Mouse (Mus musculus) gastrocnemius, postnatal 25 days (tissue): ENCODE data around the gene Zfp507. TPM values are rescaled to one million over a fixed set of nuclear protein-coding genes. Genes with fewer than 3 reads are reported as not detected.

Experiments used
- DNase-seq: peaks from one replicate; pipeline ENCODE4 v3.0.0; 2022
- long read RNA-seq, 2 experiments: library from polyadenylated mRNA; stranded (forward); transcript quantifications; one replicate each; pipeline ENCODE4 v2.0.0; 2021
- total RNA-seq, 2 experiments: library from RNA; stranded (reverse); gene quantifications; 1 replicate in 1 of 2; 2 replicates in 1 of 2; pipeline ENCODE4 v1.2.3; 2021

The Zfp507 gene
- total RNA-seq = 10 to 100 TPM; 13.8 to 15.4 TPM
- long read RNA-seq, experiment 1, partial matches to known transcripts = 0 of 2 reads
- long read RNA-seq, experiment 1, other reads (novel, unspliced or antisense) = 2 of 2 reads
- long read RNA-seq, experiment 2, full-length matches to known transcripts = 1 of 5 reads
- long read RNA-seq, experiment 2, partial matches to known transcripts = 0 of 5 reads
- long read RNA-seq, experiment 2, other reads (novel, unspliced or antisense) = 4 of 5 reads

DNA sequence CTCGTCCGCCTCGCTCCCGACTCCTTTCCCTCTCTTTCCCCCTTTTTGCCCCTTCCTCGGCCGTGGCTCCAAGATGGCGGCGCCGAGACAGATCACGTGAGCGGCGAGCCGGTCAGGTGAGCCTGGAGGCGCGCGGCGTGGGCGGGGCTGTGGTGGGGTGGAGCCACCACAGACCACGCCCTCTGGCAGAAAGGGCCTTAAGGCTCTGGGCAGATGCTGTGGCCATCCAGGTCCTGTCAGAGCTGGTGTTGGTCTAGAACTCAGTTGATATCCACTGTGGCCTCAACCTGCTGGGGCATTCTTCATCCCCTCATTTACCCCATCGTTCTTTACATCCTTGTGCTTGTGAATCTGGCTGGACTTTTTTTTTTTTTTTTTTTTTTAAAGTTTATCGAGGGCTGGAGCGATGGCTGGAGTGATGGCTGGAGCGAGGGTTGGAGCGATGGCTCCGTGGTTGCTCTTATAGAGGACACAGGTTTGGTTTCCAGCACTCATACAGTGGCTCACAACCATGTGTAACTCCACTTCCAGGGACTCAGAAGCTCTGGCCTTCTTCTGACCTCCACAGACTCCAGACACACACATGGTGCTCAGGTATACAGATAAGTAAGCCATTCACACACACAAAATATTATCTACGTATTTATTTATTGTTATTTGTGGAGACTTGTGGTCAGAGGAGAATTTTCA, at the start of gene Zfp507:
Gene Zfp507, minus strand, starts transcription at position 98 of the 690 bp plus-strand sequence.
- DNase-seq = peak; percentile 83

GRCm38 (mm10) chr7:35850426-35850825, 47.6 kb upstream of the Zfp507 start:
- no peak for DNase-seq

GRCm38 (mm10) chr7:35848526-35848925, 45.7 kb upstream of the Zfp507 start:
- DNase-seq = no peak

- DNase-seq = no peak
Measured at GRCm38 (mm10) chr7:35840504-35840903, 37.7 kb upstream of the Zfp507 start.

GRCm38 (mm10) chr7:35836851-35837250, 34.0 kb upstream of the Zfp507 start:
- DNase-seq = peak; percentile 38

- DNase-seq = no peak
Measured at GRCm38 (mm10) chr7:35836415-35836814, 33.6 kb upstream of the Zfp507 start.

- no peak for DNase-seq
Measured at GRCm38 (mm10) chr7:35830119-35830518, 27.3 kb upstream of the Zfp507 start.

GRCm38 (mm10) chr7:35823906-35824305, 21.1 kb upstream of the Zfp507 start:
- no peak for DNase-seq

DNA sequence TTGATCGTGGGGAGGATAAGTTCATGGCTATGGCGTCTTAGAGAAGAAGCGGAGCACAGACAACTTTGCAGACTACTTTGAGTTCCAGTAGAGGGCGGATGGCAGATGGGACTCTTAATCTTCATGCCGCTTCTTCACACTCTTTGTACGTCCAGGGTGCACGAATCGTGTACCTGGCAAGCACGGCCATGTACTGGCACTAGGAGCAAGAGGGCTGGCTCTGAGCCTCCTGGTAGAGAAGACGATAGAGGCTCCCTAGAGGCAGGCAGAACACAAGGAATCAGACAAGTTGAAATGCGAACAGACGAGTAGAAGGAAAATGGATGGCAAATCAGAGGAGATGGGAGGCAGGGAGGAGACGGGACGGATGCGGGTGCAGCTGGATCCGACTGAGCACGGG, 19.5 kb upstream of the Zfp507 start:
- no peak for DNase-seq

DNA sequence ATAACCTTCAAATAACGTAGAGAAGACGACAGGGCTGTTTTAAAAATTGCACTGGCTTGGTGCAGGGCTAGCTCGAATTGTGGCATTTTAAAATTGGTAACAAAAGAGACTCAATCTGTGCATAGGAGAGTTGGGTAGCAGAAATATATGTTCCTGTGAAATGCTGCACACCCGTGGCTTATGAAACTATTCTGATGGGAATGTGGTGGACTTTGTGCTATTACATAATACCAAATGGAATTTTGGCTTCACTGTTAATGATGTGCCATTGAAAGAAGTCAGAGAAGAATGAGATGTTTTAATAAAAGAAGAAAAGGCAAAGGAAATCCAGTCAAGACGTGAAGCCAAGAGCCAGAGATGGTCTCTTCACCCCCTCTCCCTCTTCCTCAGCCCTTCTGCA, 18.6 kb upstream of the Zfp507 start:
- no peak for DNase-seq

DNA sequence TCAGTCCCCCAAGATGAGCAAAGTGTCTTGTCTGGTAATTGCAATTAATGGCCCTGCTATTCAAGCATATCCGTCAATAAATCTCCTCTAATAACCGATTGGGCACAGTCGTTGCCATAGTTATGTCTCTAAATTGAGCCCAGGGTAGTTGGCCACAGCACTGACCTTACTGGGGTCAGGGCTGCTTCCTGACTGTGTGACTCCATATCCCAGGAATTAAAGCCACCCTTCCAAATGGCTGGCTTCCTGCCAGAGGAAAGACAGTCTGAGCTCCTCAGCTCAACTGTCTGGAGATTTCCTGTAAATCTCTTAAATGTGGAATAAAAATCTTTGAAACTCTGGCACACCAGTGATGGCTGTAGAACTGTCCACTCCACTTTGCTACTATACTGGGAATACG, 16.7 kb upstream of the Zfp507 start:
- DNase-seq = peak; percentile 38

DNA sequence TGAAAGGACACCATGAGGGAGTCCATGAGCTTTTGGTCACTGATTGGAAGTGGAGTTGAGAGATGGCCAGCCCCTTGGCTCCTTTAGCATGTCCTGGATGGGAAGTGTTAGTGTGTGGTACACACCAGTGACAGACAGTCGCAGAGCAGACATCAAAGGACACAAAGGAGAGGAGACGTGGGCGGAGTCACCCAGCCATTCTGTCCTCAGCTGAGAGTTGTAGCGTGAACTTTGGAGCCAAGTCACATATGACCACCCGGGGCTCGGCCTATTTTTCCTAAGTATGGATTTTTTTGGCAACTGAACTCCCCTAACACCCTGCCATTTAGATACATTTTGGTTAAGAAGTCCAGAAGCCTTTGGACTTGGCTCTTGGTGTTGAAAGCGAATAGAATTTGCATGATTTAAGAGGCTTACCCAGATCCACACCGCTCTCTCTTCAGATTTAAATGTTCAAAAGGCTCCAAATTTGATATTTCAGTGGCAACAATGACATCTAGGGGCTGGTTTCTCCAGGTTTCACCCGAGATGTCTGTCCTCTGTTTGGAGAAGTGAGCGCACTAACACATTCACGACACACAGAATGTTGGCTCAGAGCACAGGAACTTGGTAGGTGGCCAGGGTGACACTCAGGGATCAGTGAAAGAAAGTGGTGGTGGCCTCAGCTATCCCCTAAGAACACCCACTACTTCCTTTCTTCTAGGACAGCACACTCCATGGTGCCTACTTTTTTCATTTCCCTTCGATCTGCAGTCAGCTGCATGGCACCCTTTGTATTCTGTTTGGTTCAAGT, 12.2 kb upstream of the Zfp507 start:
- DNase-seq = no peak

- no peak for DNase-seq
Measured at GRCm38 (mm10) chr7:35813306-35813705, 10.5 kb upstream of the Zfp507 start.

DNA sequence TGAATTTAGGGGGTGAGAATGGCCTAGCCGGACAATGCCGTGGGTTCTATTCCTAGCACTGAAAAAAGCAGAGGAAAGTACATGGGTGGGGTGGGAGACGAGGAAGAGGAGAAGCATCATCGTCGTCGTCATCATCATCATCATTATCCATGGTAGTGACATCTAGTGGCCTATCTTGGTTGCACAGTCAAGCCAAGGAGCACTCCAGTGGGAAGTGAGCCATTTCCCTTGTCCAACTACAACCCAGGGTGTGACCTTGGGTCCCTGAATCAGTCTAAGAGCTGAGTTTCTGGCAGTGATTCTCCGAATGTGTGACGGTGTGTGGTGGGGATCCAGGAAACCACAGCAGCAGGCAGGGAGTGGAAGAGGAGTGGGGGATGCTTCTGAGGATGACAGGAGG, 7.9 kb upstream of the Zfp507 start:
- DNase-seq = no peak

DNA sequence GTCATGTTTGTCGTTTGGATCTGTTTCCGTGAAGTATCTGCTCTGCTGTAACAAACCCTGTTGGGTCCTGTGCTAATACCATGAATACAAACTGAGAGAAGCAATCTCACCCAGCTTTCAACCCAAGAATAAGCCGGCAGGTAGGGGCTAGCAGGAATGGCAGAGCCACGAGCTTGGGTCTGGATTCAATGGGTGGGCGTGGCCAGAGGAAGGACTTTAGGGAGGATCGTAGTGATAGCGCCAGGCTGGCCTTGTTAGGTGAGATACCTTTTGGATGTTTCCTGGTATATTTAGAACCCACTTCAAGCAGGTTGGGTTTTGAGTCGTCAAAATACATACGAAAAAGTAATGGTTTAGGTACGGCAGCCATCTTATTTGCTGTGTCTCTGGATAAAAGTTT, 1.4 kb upstream of the Zfp507 start:
- no peak for DNase-seq

DNA sequence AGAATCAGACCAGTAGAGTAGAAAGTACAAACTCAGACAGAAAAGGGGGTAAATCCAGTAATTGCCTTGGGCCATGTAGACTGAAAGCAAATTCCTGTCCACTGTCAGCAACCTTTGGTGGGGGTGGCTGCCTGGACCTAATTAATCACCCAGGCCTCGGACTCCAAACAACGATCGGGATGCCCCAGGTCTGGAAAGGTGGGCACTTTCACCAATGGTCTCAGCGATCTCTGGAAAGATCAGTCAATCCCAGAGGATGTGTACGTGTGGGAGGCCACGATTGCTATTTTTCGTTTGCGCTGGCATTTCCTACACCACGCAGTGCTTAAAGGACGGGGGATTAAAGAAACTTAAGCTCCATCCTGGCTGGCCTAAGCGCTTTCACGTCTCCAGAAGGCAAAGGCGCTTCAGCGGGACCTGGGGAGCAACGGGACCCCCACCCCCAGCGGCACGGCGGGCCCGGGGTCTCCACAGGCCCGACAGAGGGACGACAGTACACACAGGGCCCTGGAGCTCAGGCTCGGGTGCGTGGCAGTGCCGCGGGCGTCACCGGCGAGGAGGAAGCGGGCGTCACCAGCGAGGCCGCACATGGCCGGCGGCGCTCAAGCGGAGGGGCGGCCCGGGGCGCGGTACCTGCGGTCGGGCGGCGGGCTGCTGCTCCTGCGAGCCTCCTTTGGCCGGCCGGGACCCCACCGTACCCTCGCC, 450 bp downstream of the Zfp507 start:
- no peak for DNase-seq

- DNase-seq = no peak
Measured at GRCm38 (mm10) chr7:35796123-35796522, 6.7 kb downstream of the Zfp507 start.

DNA sequence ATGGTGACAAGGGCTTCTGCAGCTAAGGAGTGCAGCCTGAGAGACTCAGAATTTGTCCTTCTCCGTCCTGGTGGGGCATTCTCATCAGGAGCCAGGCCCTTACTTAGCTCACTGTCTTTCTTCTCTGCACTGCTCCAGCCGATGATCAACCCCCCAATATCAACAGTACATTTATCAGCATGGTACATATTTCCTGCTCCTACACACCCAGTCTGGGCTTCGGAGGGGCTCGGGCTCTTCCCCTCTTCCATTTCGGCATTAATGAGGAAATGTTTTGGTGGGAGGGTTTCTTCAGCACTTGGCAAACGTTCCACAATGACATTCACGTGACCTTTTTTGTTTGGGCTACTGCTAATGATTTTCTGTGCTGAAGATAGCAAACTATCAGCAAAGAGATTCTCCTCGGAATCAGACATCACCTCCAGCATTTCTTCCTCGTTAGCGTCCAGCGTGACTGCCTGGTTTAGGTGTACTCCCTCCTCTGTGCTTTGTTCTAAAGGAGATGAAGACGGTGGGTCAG, 8.6 kb downstream of the Zfp507 start:
- no peak for DNase-seq

- no peak for DNase-seq
Measured at GRCm38 (mm10) chr7:35792150-35792848, 10.5 kb downstream of the Zfp507 start.

DNA sequence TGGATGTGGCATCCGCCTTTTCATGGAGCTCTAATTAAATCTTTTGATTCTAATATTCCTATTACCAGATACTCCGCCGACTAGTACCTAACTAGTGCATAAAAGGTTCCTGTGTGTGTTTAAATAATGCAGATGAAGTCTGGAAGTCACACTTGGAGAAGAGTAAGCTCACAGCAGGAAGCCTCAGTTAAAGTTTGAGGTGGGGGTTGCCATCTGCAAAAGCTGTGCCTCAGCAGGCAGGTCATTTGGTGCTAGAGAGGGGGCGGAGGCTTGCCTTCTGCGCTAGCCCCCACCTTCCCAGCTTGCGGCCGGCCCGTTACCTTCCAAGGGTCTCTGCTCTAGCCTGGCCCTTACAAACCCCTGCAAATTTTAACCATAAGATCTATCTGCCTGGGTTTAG, 11.9 kb downstream of the Zfp507 start:
- DNase-seq = no peak

DNA sequence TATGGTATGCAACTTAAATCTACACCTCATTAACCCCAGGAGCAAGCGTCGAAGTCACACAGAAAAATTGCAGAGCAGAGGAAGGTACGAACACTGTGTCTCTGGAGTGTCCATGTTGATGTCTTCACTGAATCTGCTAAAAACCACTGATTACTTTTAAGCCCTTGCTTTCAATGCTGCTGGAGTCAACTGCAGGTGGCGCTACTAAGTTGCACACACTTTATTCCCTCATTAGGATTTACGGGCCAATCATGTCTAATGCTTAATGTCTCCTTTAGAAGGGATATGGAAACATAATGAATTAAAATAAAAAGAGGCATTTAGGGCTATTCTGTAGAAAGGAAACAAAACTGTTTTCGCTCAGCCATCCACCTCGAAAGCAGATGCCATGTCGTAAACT, 12.6 kb downstream of the Zfp507 start:
- no peak for DNase-seq

DNA sequence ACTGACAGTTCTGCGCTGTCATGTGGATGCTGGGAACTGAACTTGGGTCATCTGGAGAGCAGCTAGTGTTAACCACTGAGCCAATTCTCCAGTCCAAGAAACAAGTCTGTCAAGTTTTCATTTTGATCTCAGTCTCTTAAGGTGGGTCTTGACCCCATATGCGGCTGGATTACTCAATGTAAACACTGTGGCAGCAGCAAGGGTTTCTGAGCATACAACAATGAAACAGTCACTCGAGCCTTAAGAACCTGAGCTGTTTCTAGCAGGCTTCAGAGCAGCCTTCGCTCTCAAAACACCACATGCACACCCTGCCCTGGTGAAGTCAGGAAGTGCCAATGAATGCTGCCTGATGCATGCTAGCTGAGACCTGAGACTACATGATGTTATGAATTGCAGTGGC, 17.2 kb downstream of the Zfp507 start:
- no peak for DNase-seq
